Mouse (Mus musculus) testis, adult 2 months (tissue): Measurements from ENCODE around the gene Krt4.

Source experiments
- CTCF ChIP-seq: fragments of 200-500 bp; IDR thresholded peaks from 2 replicates; pipeline ENCODE4 v1.5.1; 2012; ENCODE audit warnings: low read depth, mild to moderate bottlenecking, inconsistent platforms, low read length, moderate library complexity; ENCODE audit not compliant: control insufficient read depth, insufficient read depth, insufficient replicate concordance
- POLR2A ChIP-seq: fragments of 200-500 bp; IDR thresholded peaks from 2 replicates; pipeline ENCODE4 v1.6.1; 2012; ENCODE audit warnings: low read depth, mild to moderate bottlenecking, inconsistent platforms, low read length, moderate library complexity; ENCODE audit not compliant: control insufficient read depth

DNA sequence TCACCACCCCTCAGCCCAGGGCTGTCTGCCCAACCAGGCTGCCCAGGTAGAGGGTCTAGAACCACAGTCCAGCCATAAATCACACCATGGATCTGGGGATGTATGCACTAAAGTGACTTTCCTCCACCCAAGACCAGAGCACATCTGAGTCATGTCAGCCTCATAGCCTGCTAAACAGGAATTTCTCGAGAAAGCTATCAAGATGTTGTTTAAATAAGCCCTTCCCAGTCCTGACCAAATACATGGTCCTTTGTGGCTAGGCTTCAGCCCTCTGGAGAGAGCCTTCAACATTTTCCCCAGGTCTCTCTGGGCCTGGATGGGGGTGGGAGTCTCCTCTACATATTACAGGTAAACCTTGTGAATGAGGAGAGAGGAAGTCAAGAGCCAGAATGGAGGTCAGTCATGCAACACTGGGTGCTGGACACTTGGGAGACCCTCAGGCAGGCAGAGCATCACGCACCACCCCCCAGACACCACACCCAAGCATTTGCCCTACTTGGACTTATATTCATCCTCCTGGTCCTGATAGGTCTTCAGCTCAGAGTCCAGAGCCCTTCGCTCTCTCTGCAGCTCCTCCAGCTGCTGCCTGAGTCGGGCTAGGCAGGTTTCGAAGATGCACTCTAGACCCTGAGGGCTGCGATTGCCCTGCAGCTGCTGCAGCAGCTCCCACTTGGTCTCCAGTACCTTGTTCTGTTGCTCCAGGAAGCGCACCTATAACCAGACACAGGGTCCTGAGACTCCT, 28.4 kb upstream of the Krt4 start:
- TF ChIP-seq CTCF (no peak), POLR2A (no peak)
